Mouse (Mus musculus) heart, postnatal 36 days (tissue): ENCODE data around the gene Tbl1x. TPM values are rescaled to one million over a fixed set of nuclear protein-coding genes. Genes with fewer than 3 reads are reported as not detected.
A peak's percentile ranks its signal among the peaks of the same experiment; 100 is the strongest.

ENCODE experiments used
- DNase-seq, 2 experiments: peaks; one replicate each; pipeline ENCODE4 v3.0.0; 2021 to 2022
- intact Hi-C: fragments of 180-260 bp; cut with DNase I; formaldehyde crosslinking; loops from one replicate; pipeline ENCODE4 v1.15.1; 2025
- total RNA-seq, 2 experiments: library from RNA; stranded (reverse); gene quantifications; 2 replicates each; pipeline ENCODE4 v1.2.3; 2021

Tbl1x gene
- total RNA-seq = 10 to 100 TPM; 27.9 to 32.0 TPM

- intact Hi-C loops = loop anchor here (1.0 to 5.0 kb wide), 5 partner anchors 37 to 183 kb away; no protein-coding TSS in a partner anchor
- DNase-seq = peak; percentile 71 to 78
These were observed at the start of gene Tbl1x for GRCm38 (mm10) chrX:77510371-77511300. Tbl1x (plus strand) TSS chrX:77511013.

DNA sequence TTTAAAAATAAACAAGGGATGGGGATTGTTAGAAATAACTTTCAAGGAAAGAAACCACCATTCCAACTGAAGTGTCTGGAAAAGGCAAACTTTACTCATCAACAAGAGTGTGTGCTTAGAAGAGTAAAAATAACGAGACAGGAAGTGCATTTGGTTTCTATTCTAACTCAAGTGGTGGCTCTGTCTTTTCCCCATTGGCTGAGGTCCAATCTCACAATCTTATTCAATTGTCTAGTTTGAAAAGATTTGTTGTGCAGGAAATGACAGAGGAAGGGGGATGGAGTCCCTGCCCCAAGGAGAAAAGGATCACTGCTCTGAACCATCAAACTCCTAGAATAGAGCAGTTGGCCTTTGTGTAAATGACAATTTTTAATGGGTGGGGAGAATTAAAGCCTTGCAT is 41.6 kb upstream of the Tbl1x start:
- intact Hi-C loops = no loop called here
- DNase-seq = no peak

- intact Hi-C loops = no loop called here
- DNase-seq = no peak
These were observed 38.0 kb upstream of the Tbl1x start for GRCm38 (mm10) chrX:77472858-77473257.

DNA sequence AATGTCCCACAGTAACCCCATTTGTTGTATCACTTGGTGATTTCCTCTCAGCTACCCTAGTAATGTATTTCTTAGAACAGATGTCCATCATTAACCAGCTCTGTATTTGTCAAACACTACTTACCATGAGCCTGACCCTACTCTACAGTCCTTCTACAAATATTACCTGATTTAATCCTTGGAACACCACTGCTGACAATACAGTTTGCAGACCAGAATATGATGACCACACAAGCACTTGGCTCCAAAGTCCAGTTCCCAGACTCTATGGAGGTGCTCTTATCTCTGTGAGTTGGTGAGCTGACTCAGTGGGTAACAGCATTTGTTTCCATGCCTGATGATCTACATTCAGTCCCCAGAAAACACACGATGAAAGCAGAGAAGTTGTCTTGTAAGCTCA is 37.3 kb upstream of the Tbl1x start:
- intact Hi-C loops = no loop called here
- no peak for DNase-seq

- intact Hi-C loops = no loop called here
- no peak for DNase-seq
These were observed 36.3 kb upstream of the Tbl1x start for GRCm38 (mm10) chrX:77474551-77474950.

DNA sequence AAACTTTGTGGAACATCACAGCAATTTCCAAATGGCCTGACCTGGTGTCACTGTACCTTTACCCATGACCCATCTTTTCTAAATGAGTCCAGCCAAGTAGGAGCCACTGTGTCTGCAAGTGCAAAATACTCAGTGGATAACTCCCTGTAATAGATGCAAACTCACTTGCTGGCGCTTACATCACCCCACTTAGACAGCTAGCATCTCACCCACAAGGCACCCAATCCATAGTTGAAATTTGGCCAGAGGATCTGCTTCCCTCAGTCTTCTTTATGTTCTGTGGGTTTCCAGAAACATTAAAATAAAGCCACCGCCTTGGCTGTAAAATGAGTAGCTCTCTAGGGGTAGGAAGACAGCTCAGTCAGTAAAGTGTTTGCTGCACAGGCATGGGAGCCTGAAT is 33.3 kb upstream of the Tbl1x start:
- intact Hi-C loops = no loop called here

DNA sequence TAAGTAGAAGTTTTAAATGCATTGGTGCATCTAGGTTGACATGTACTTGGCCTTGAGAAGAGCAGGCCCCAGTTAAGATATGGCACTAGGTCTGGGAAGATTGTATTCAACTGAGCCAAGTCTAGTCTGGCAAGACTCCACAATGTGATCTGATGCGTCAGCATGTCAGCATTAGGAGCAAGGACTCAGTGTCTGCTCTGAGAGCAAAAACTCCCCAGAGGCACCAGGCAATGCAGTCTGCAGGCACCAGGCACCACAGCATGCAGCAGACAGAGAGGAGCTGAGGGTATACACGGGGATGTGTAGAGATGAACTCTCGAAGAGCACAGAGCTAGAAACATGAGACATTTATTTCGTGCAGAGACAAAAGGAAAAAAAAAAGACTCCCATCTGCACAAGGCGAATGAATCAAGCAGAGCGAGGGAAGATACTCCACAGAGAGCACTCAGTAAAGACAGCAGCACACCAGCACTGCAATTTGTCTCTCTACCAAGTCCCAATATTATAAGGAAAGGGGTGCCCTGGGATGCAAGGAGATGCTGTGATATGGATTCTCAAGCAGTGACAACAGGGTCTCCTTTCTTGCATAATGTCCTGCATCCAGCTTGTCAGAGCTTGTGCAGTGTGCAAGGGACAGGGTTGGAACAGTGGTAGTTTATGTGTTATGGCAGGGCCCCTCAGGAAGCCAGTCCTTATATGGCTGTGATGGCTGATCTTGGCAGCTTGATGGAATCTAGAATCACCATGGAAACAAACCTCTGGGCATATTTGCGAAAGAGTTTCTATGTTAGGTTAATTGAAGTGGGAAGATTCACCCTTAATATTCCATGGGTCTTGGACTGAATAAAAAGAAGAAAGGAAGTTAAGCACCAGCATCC is 22.7 kb upstream of the Tbl1x start:
- peak; percentile 17 to 42 for DNase-seq
- intact Hi-C loops = no loop called here

More for the DNA sequence above, 33.3 kb upstream of the Tbl1x start:
- no peak for DNase-seq

- DNase-seq = no peak
- intact Hi-C loops = no loop called here
These were observed 20.7 kb upstream of the Tbl1x start for GRCm38 (mm10) chrX:77490127-77490526.

- peak; percentile 79 to 81 for DNase-seq
- intact Hi-C loops = loop anchor here (1.0 to 10.0 kb wide), 4 partner anchors 76 to 286 kb away; partner anchors contain the start of gene Prkx
These were observed 1.7 kb upstream of the Tbl1x start for GRCm38 (mm10) chrX:77509149-77509548.

DNA sequence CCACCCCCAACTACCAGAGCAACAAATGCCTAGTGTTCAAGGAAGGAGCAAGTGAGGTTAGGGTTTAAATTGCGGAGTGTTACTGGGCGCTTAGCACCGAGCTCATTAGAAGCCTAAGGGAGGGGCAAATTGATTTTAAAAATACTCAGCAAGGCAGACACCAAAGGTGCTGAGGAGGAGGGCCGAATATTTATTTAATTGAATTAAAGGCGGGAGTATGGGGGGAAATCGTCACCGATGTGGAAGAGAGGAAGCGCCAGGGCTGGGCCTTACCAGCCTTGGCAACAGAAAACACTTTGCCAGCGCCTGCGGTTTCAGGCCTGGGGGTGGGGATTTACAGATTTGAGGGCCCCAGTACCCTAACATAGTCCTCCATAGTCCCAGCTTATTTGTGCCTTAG is 1.0 kb upstream of the Tbl1x start:
- peak; percentile 13 to 24 for DNase-seq
- intact Hi-C loops = loop anchor here (1.0 to 10.0 kb wide), 8 partner anchors 38 to 285 kb away; partner anchors contain the start of gene Prkx

- intact Hi-C loops = loop anchor here (1.0 to 5.0 kb wide), 5 partner anchors 36 to 184 kb away; no protein-coding TSS in a partner anchor
- DNase-seq = peak; percentile 38 to 62
These were observed 634 bp downstream of the Tbl1x start for GRCm38 (mm10) chrX:77511301-77511993.

GRCm38 (mm10) chrX:77511994-77512485 is 1.2 kb downstream of the Tbl1x start:
- DNase-seq = no peak
- intact Hi-C loops = loop anchor here (1.0 to 5.0 kb wide), 5 partner anchors 35 to 185 kb away; no protein-coding TSS in a partner anchor

- intact Hi-C loops = no loop called here
These were observed 6.7 kb downstream of the Tbl1x start for GRCm38 (mm10) chrX:77517274-77518085.

DNA sequence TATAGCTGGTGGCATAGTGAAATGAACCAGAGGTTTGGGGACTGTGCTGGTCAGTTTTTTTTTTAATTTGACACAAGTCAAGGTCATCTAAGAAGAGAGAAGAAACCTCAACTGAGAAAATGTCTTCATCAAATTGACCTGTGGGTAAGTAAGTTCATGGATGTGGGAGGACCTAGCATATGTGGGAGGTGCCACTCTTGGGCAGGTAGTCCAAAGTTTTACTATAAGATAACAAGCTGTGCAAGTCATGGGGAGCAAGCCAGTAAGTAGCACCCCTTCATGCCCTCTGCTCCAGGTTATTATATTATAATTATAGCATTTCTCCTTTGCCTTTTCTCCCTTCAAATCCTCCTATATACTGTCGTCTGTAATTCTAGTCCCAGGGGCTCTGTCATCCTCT is 8.1 kb downstream of the Tbl1x start:
- no peak for DNase-seq
- intact Hi-C loops = no loop called here

More at GRCm38 (mm10) chrX:77517274-77518085, 6.7 kb downstream of the Tbl1x start:
- no peak for DNase-seq

DNA sequence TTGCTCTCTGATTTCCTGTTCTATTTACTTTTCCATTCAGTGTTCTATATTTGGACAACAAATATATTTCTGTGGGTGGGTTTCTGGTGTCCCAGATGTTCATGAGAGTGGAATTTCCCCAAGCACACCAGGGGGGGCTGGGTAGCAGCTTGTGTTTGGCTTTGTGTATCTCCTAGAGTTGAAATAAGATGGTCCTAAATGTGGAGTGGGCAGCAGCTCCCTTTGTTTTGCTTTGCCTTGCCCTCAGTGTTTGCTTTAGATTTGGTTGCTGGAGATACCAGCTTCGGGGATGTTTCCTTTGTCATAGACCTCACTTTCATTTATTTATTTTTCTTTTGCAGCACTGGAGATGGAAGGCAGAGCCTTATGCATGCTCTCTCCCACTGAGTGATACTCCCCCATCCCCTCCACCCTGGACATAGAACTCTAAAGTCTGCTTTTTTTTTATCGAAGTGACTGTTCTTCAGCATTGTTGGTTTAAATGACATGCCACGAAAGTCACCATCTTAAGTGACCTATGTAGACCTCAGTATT is 12.1 kb downstream of the Tbl1x start:
- DNase-seq = no peak
- intact Hi-C loops = no loop called here

- DNase-seq = no peak
- intact Hi-C loops = no loop called here
These were observed 14.4 kb downstream of the Tbl1x start for GRCm38 (mm10) chrX:77525179-77525578.

GRCm38 (mm10) chrX:77528401-77528800 is 17.6 kb downstream of the Tbl1x start:
- intact Hi-C loops = no loop called here

GRCm38 (mm10) chrX:77530997-77531396 is 20.2 kb downstream of the Tbl1x start:
- no peak for DNase-seq
- intact Hi-C loops = no loop called here

More at GRCm38 (mm10) chrX:77528401-77528800, 17.6 kb downstream of the Tbl1x start:
- DNase-seq = no peak

DNA sequence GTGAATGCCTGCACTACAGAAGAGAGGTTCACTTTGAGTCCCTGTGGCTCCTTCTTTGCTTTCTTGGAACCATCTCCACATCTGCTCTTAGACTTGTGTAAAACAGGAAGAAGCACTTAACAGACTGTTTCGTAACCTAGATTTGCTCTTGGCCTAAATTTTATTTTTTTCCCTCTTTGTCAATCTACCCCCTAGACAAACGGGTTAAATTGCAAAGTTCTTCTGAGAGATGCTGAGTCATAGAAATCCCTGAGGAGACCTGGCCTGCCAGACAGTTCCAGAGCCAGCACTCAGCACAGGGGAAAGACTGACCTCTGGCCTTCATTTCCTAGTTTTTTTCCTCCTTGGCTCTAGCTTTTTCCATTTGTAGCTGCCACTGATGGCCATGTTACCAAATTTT is 23.1 kb downstream of the Tbl1x start:
- DNase-seq = peak; percentile 40 to 51
- intact Hi-C loops = no loop called here
